Mouse (Mus musculus) liver, embryonic 12.5 days (tissue): ENCODE data around the gene Piezo1. TPM values are rescaled to one million over a fixed set of nuclear protein-coding genes. Genes with fewer than 3 reads are reported as not detected.
A peak's percentile ranks its signal among the peaks of the same experiment; 100 is the strongest.

Experiments
- ATAC-seq: fragments of 200-750 bp; cut with Nextera tagmentation; 2 replicates; pipeline ENCODE4 v1.8.0; 2017; ENCODE audit warnings: moderate number of reproducible peaks, mild to moderate bottlenecking, moderate library complexity
- H3K27ac ChIP-seq: fragments of 300-500 bp; sonication (generic); 2 replicates; pipeline ENCODE4 v1.5.1; 2016; ENCODE audit warnings: mild to moderate bottlenecking
- H3K27me3 ChIP-seq: fragments of 300-500 bp; sonication (generic); replicated peaks from 2 replicates; pipeline ENCODE4 v1.6.1; 2016; ENCODE audit warnings: mild to moderate bottlenecking, moderate library complexity
- H3K36me3 ChIP-seq: fragments of 300-500 bp; sonication (generic); 2 replicates; pipeline ENCODE4 v1.6.1; 2016; ENCODE audit warnings: mild to moderate bottlenecking, moderate library complexity
- H3K4me1 ChIP-seq: fragments of 300-500 bp; sonication (generic); 2 replicates; pipeline ENCODE4 v1.6.1; 2016
- H3K4me2 ChIP-seq: fragments of 300-500 bp; sonication (generic); 2 replicates; pipeline ENCODE4 v1.6.1; 2016; ENCODE audit warnings: mild to moderate bottlenecking, moderate library complexity
- H3K4me3 ChIP-seq: fragments of 300-500 bp; sonication (generic); 2 replicates; pipeline ENCODE4 v1.5.1; 2016; ENCODE audit warnings: mild to moderate bottlenecking, moderate library complexity
- H3K9ac ChIP-seq: fragments of 300-500 bp; sonication (generic); 2 replicates; pipeline ENCODE4 v1.6.1; 2016; ENCODE audit warnings: mild to moderate bottlenecking, moderate library complexity
- H3K9me3 ChIP-seq: fragments of 300-500 bp; sonication (generic); replicated peaks from 2 replicates; pipeline ENCODE4 v1.6.1; 2016; ENCODE audit warnings: mild to moderate bottlenecking, moderate library complexity
- WGBS: fragments of 180-500 bp; shearing (Covaris S2); methylation state at CpG from one replicate; pipeline ENCODE4 v1.1.7; 2016; ENCODE audit not compliant: insufficient replicate concordance; 5-methylcytosine and 5-hydroxymethylcytosine counted together
- polyA plus RNA-seq: library from polyadenylated mRNA; unstranded; fragments of >200 nt; fragmentation: Nextera tagmentation; extraction: Ambion mirVana; gene quantifications from 2 replicates; pipeline ENCODE4 v1.2.1, GENCODE M21; 2016

Gene Piezo1
- polyA plus RNA-seq, 1 experiment from 2014 or later: 21.7 TPM

- H3K27ac ChIP-seq: no peak overlapping the region
- no peak overlapping the region for H3K9ac ChIP-seq
- no peaks in the 10 kb centered on the region for H3K27me3 ChIP-seq
- no peak overlapping the region for H3K4me2 ChIP-seq
- peaks cover 7% of the 10 kb centered on the region for H3K4me1 ChIP-seq
- peaks cover 100% of the 10 kb centered on the region for H3K36me3 ChIP-seq
- 90% methylated on average over 8 of the region's 8 CpGs for WGBS
- ATAC-seq: 0 out of 2 replicates have a peak, but pooled peaks have one; percentile 12
- H3K4me3 ChIP-seq: no peak overlapping the region
- no peaks in the 10 kb centered on the region for H3K9me3 ChIP-seq
Observed at GRCm38 (mm10) chr8:122482448-122482847, 68.7 kb downstream of the Piezo1 start.

- H3K4me3 ChIP-seq: peak within 1 kb of the TSS; percentile 99
- peaks cover 63% of the 10 kb centered on the region for H3K36me3 ChIP-seq
- H3K9ac ChIP-seq: peak within 1 kb of the TSS; percentile 94
- H3K4me2 ChIP-seq: peak within 1 kb of the TSS; percentile 95
- peaks cover 44% of the 10 kb centered on the region for H3K4me1 ChIP-seq
- WGBS: under 1% methylated on average over 84 of the region's 103 CpGs
- H3K9me3 ChIP-seq: no peaks in the 10 kb centered on the region
- peak within 1 kb of the TSS; percentile 81 for H3K27ac ChIP-seq
- ATAC-seq: peak; percentile 85
- H3K27me3 ChIP-seq: no peaks in the 10 kb centered on the region
Observed at GRCm38 (mm10) chr8:122475580-122476320, 75.4 kb downstream of the Piezo1 start, which contains the start of the genes Rnf166 and Ctu2. Gene Rnf166, minus strand, starts transcription at chr8:122476064. Gene Ctu2, plus strand, starts transcription at chr8:122476143.

- H3K4me2 ChIP-seq: peak overlapping the region; percentile 95
- peaks cover 60% of the 10 kb centered on the region for H3K36me3 ChIP-seq
- ATAC-seq: peak; percentile 55
- peak overlapping the region; percentile 81 for H3K27ac ChIP-seq
- WGBS: 3% methylated on average over 16 of the region's 16 CpGs
- peaks cover 44% of the 10 kb centered on the region for H3K4me1 ChIP-seq
- H3K9ac ChIP-seq: peak overlapping the region; percentile 94
- no peaks in the 10 kb centered on the region for H3K27me3 ChIP-seq
- H3K9me3 ChIP-seq: no peaks in the 10 kb centered on the region
- peak overlapping the region; percentile 99 for H3K4me3 ChIP-seq
Observed at GRCm38 (mm10) chr8:122474951-122475560, 76.1 kb downstream of the Piezo1 start.

- peak overlapping the region; percentile 95 for H3K4me2 ChIP-seq
- H3K36me3 ChIP-seq: peaks cover 59% of the 10 kb centered on the region
- peaks cover 51% of the 10 kb centered on the region for H3K4me1 ChIP-seq
- no peak overlapping the region for H3K9ac ChIP-seq
- ATAC-seq: no peak
- H3K27me3 ChIP-seq: no peaks in the 10 kb centered on the region
- H3K4me3 ChIP-seq: peak overlapping the region; percentile 99; the same call in 1 of the 2 replicates
- H3K9me3 ChIP-seq: no peaks in the 10 kb centered on the region
- peak overlapping the region; percentile 63 for H3K27ac ChIP-seq
- WGBS: 48% methylated on average over 8 of the region's 8 CpGs
Observed at GRCm38 (mm10) chr8:122473911-122474421, 77.2 kb downstream of the Piezo1 start.

- H3K4me3 ChIP-seq: no peak overlapping the region
- peaks cover 37% of the 10 kb centered on the region for H3K4me1 ChIP-seq
- no peak for ATAC-seq
- H3K9ac ChIP-seq: no peak overlapping the region
- H3K36me3 ChIP-seq: peaks cover 68% of the 10 kb centered on the region
- H3K27me3 ChIP-seq: no peaks in the 10 kb centered on the region
- no peak overlapping the region for H3K27ac ChIP-seq
- no peaks in the 10 kb centered on the region for H3K9me3 ChIP-seq
- no peak overlapping the region for H3K4me2 ChIP-seq
- 75% methylated on average over 5 of the region's 5 CpGs for WGBS
Observed at GRCm38 (mm10) chr8:122470691-122471090, 80.4 kb downstream of the Piezo1 start.

- Histone ChIP-seq H3K36me3 (peaks cover 70% of the 10 kb centered on the region), H3K9ac (no peak overlapping the region), H3K9me3 (no peaks in the 10 kb centered on the region), H3K27me3 (no peaks in the 10 kb centered on the region), H3K4me2 (no peak overlapping the region), H3K27ac (no peak overlapping the region), H3K4me3 (no peak overlapping the region), H3K4me1 (peaks cover 39% of the 10 kb centered on the region)
- ATAC-seq: no peak
- WGBS: 89% methylated on average over 10 of the region's 10 CpGs
Observed at GRCm38 (mm10) chr8:122469965-122470364, 81.2 kb downstream of the Piezo1 start.

- Histone ChIP-seq H3K36me3 (peaks cover 70% of the 10 kb centered on the region), H3K27ac (no peak overlapping the region), H3K4me2 (no peak overlapping the region), H3K4me1 (peaks cover 39% of the 10 kb centered on the region), H3K27me3 (no peaks in the 10 kb centered on the region), H3K9me3 (no peaks in the 10 kb centered on the region), H3K4me3 (no peak overlapping the region), H3K9ac (no peak overlapping the region)
- 66% methylated on average over 6 of the region's 6 CpGs for WGBS
- no peak for ATAC-seq
Observed at GRCm38 (mm10) chr8:122469407-122469806, 81.7 kb downstream of the Piezo1 start.

- H3K4me2 ChIP-seq: no peak overlapping the region
- WGBS: 83% methylated on average over 13 of the region's 13 CpGs
- H3K9ac ChIP-seq: no peak overlapping the region
- no peak for ATAC-seq
- no peak overlapping the region for H3K4me3 ChIP-seq
- H3K27ac ChIP-seq: no peak overlapping the region
- peaks cover 40% of the 10 kb centered on the region for H3K4me1 ChIP-seq
- H3K36me3 ChIP-seq: peaks cover 56% of the 10 kb centered on the region
- no peaks in the 10 kb centered on the region for H3K9me3 ChIP-seq
- H3K27me3 ChIP-seq: peaks cover 4% of the 10 kb centered on the region; the same call in 1 of the 2 replicates
Observed at GRCm38 (mm10) chr8:122467816-122468215, 83.3 kb downstream of the Piezo1 start.

GRCm38 (mm10) chr8:122464985-122465384 is 86.1 kb downstream of the Piezo1 start:
- peaks cover 38% of the 10 kb centered on the region for H3K36me3 ChIP-seq
- H3K4me3 ChIP-seq: no peak overlapping the region
- 24% methylated on average over 7 of the region's 7 CpGs for WGBS
- H3K4me1 ChIP-seq: peaks cover 57% of the 10 kb centered on the region
- no peak overlapping the region for H3K9ac ChIP-seq
- no peak for ATAC-seq
- no peaks in the 10 kb centered on the region for H3K9me3 ChIP-seq
- H3K27ac ChIP-seq: no peak overlapping the region; the same call in 1 of the 2 replicates
- H3K4me2 ChIP-seq: no peak overlapping the region
- H3K27me3 ChIP-seq: peaks cover 32% of the 10 kb centered on the region

- no peak for ATAC-seq
- 18% methylated on average over 12 of the region's 12 CpGs for WGBS
- peak overlapping the region; percentile 7; the same call in 1 of the 2 replicates for H3K4me2 ChIP-seq
Observed at GRCm38 (mm10) chr8:122463651-122464640, 87.2 kb downstream of the Piezo1 start.

GRCm38 (mm10) chr8:122462510-122462909 is 88.6 kb downstream of the Piezo1 start:
- WGBS: 57% methylated on average over 8 of the region's 8 CpGs
- Histone ChIP-seq H3K9ac (no peak overlapping the region), H3K4me2 (no peak overlapping the region), H3K27me3 (peaks cover 57% of the 10 kb centered on the region), H3K27ac (no peak overlapping the region), H3K36me3 (peaks cover 14% of the 10 kb centered on the region), H3K4me3 (no peak overlapping the region), H3K9me3 (no peaks in the 10 kb centered on the region), H3K4me1 (peaks cover 58% of the 10 kb centered on the region)
- no peak for ATAC-seq

More at GRCm38 (mm10) chr8:122463651-122464640, 87.2 kb downstream of the Piezo1 start:
- peaks cover 58% of the 10 kb centered on the region for H3K4me1 ChIP-seq
- H3K4me3 ChIP-seq: no peak overlapping the region
- peaks cover 28% of the 10 kb centered on the region for H3K36me3 ChIP-seq
- H3K9ac ChIP-seq: no peak overlapping the region
- peak overlapping the region; percentile 36 for H3K27ac ChIP-seq
- H3K9me3 ChIP-seq: no peaks in the 10 kb centered on the region
- peaks cover 43% of the 10 kb centered on the region for H3K27me3 ChIP-seq
